Mouse (Mus musculus) forebrain, embryonic 13.5 days (tissue): Measurements from ENCODE around the gene Slc5a11. TPM values are rescaled to one million over a fixed set of nuclear protein-coding genes. Genes with fewer than 3 reads are reported as not detected.

Experiments used
- ATAC-seq: fragments of 200-750 bp; cut with Nextera tagmentation; 2 replicates; pipeline ENCODE4 v1.8.0; 2017
- H3K27ac ChIP-seq: fragments of 300-500 bp; sonication (generic); 2 replicates; pipeline ENCODE4 v1.5.1; 2015; ENCODE audit warnings: inconsistent platforms, mild to moderate bottlenecking, moderate library complexity
- H3K27me3 ChIP-seq: fragments of 300-500 bp; sonication (generic); 2 replicates; pipeline ENCODE4 v1.6.1; 2015; ENCODE audit warnings: mild to moderate bottlenecking, inconsistent platforms
- H3K36me3 ChIP-seq: fragments of 300-500 bp; sonication (generic); 2 replicates; pipeline ENCODE4 v1.6.1; 2015; ENCODE audit warnings: mild to moderate bottlenecking, inconsistent platforms; ENCODE audit not compliant: poor library complexity, severe bottlenecking
- H3K4me1 ChIP-seq: fragments of 300-500 bp; sonication (generic); 2 replicates; pipeline ENCODE4 v1.6.1; 2015; ENCODE audit warnings: inconsistent platforms
- H3K4me2 ChIP-seq: fragments of 300-500 bp; sonication (generic); 2 replicates; pipeline ENCODE4 v1.6.1; 2015; ENCODE audit warnings: inconsistent platforms, mild to moderate bottlenecking, moderate library complexity
- H3K4me3 ChIP-seq: fragments of 300-500 bp; sonication (generic); 2 replicates; pipeline ENCODE4 v1.5.1; 2015; ENCODE audit warnings: mild to moderate bottlenecking, inconsistent platforms
- H3K9ac ChIP-seq: fragments of 300-500 bp; sonication (generic); 2 replicates; pipeline ENCODE4 v1.6.1; 2015; ENCODE audit warnings: mild to moderate bottlenecking, inconsistent platforms
- H3K9me3 ChIP-seq: fragments of 300-500 bp; sonication (generic); replicated peaks from 2 replicates; pipeline ENCODE4 v1.6.1; 2016; ENCODE audit warnings: inconsistent platforms
- WGBS: fragments of 180-500 bp; shearing (Covaris S2); methylation state at CpG from one replicate; pipeline ENCODE4 v1.1.7; 2015; 5-methylcytosine and 5-hydroxymethylcytosine counted together
- polyA plus RNA-seq: library from polyadenylated mRNA; unstranded; fragments of >200 nt; fragmentation: Nextera tagmentation; extraction: Ambion mirVana; gene quantifications from 2 replicates; pipeline ENCODE4 v1.2.1, GENCODE M21; 2015

Gene Slc5a11
- polyA plus RNA-seq, 1 experiment from 2014 or later, result not detected

DNA sequence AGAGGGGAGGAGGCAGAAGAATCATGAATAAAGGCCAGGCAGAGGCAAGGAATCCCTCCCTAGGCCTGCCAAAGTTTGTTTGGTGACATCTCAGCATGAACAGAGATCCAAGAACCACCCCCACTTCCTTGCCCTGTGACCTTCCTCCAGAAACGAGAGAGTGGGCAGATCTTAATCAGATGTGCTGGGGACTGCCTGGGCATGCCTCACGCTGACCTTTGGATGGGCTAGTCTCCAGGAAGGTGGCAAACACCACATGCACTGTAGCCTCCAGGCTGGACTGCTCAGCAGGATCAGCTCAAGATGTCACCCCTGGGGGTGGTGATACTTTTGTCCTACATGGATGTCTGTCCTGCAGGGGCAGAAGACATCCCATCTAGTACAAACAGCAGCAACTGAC, 33.6 kb downstream of the Slc5a11 start:
- WGBS, result 64% methylated on average over 2 of the region's 2 CpGs
- H3K9me3 ChIP-seq, result no peaks in the 10 kb centered on the region
- no peaks in the 10 kb centered on the region for H3K27me3 ChIP-seq
- ATAC-seq, result no peak
- H3K9ac ChIP-seq, result no peak overlapping the region
- H3K27ac ChIP-seq, result no peak overlapping the region
- H3K4me1 ChIP-seq, result 0 out of 2 replicates have a peak, but pooled peaks cover under 1% of the 10 kb centered on the region
- no peak overlapping the region for H3K4me2 ChIP-seq
- no peak overlapping the region for H3K4me3 ChIP-seq
- no peaks in the 10 kb centered on the region for H3K36me3 ChIP-seq

DNA sequence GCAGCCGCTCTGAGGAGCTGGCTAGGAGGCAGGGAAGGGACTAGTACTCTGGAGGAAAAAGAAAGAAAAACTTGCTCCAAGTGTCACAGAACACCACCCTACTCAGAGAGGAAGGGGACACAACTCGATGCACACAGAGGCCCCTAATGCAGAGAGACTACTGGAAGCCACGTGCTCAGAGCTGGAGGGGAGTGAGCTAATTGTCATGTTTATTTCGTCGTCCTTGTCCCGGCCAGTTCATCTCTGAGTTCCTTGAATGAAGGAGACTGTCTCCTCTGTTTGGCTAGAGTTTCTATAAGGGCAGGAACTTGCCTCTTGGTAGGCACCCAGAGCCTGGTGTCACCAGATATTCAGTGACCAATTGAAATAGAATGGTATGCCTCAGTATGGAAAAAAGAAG, 36.8 kb downstream of the Slc5a11 start:
- 54% methylated on average over 6 of the region's 6 CpGs for WGBS
- ATAC-seq, result no peak
- Histone ChIP-seq H3K9ac (no peak overlapping the region), H3K4me2 (no peak overlapping the region), H3K9me3 (no peaks in the 10 kb centered on the region), H3K27me3 (no peaks in the 10 kb centered on the region), H3K4me1 (0 out of 2 replicates have a peak, but pooled peaks cover 3% of the 10 kb centered on the region), H3K4me3 (no peak overlapping the region), H3K27ac (no peak overlapping the region), H3K36me3 (no peaks in the 10 kb centered on the region)

DNA sequence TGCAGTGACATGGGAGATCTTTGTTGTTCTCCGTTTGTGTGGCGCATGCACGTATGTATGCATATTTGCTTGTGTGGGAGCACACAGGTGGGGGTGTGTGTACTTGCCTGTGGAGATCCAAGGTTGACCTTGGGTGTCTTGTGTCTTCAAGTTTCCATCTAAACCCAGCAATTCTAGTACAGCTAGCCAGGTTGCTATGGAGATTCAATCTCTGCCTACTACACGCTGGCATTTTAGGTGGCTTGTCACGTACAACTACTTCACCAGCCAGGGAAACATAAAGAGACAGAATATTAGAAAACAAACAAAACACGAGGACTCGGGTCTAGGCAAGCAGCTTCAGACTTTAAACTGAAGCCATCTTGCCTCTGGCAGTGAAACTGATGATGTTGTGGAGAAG, 38.8 kb downstream of the Slc5a11 start:
- ATAC-seq, result no peak
- H3K27me3 ChIP-seq, result no peaks in the 10 kb centered on the region
- no peak overlapping the region for H3K4me2 ChIP-seq
- no peaks in the 10 kb centered on the region for H3K9me3 ChIP-seq
- no peak overlapping the region for H3K27ac ChIP-seq
- no peaks in the 10 kb centered on the region for H3K36me3 ChIP-seq
- WGBS, result 73% methylated on average over 7 of the region's 7 CpGs
- 0 out of 2 replicates have a peak, but pooled peaks cover 3% of the 10 kb centered on the region for H3K4me1 ChIP-seq
- no peak overlapping the region for H3K4me3 ChIP-seq
- no peak overlapping the region for H3K9ac ChIP-seq

DNA sequence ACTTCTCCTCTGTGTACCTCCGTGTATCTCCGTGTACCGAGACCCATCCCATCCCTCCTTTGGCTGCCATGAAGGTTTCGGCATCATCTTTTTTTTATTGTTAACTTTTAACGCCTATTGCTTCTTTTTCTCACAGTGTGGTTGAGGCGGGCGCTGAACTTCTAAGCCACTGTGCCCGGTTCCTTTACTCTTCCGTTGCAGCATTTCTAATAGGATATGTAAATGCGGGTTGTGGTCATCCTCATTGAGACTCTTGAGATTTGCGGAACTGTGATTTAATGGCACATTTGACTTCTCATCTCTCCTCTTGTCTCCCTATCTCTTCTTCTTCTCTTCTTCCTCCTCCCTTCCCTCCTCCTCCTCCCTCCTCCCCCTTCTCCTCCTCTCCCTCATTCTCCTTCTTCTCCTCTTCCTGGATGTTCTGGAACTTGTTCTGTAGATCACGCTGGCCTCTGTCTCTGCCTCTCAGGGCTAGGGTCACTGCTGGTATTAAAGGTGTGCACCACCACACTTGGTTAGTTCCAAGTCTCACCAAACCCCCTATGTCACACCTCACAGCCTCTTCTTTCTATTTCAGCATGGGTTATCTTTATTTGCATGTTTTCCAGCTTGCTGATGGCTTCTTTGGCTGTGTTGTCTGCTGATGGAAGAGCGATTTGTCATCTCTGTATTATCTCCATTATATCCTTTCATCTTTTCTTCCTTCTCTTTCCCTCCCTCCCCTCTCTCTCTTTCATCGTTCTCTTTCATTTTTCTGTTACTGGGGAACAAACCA, 39.8 kb downstream of the Slc5a11 start:
- H3K27me3 ChIP-seq, result no peaks in the 10 kb centered on the region
- no peaks in the 10 kb centered on the region for H3K36me3 ChIP-seq
- H3K4me3 ChIP-seq, result no peak overlapping the region
- H3K27ac ChIP-seq, result no peak overlapping the region
- H3K9me3 ChIP-seq, result no peaks in the 10 kb centered on the region
- no peak overlapping the region for H3K9ac ChIP-seq
- H3K4me1 ChIP-seq, result 0 out of 2 replicates have a peak, but pooled peaks cover 3% of the 10 kb centered on the region
- H3K4me2 ChIP-seq, result no peak overlapping the region
- no peak for ATAC-seq
- 89% methylated on average over 14 of the region's 14 CpGs for WGBS

DNA sequence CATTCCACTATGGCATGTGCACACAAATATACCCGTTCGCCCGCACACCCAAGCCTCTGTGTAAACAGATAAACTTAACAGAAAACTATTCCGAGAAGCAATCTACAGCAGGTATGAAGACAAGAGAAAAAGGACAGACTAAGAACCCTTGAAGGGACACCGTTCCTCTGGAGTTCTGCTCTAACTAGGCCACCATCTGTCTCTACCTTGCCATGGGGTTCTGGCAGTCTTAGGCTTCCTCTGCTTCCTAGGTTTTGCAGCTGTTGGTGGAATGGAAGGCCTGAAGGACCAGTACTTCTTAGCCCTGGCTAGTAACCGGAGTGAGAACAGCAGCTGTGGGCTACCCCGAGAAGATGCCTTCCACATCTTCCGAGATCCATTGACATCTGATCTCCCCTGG, 43.5 kb downstream of the Slc5a11 start:
- Histone ChIP-seq H3K4me3 (no peak overlapping the region), H3K9ac (no peak overlapping the region), H3K27ac (no peak overlapping the region), H3K4me1 (0 out of 2 replicates have a peak, but pooled peaks cover 3% of the 10 kb centered on the region), H3K36me3 (no peaks in the 10 kb centered on the region), H3K27me3 (no peaks in the 10 kb centered on the region), H3K9me3 (no peaks in the 10 kb centered on the region), H3K4me2 (no peak overlapping the region)
- 95% methylated on average over 8 of the region's 8 CpGs for WGBS
- ATAC-seq, result no peak

DNA sequence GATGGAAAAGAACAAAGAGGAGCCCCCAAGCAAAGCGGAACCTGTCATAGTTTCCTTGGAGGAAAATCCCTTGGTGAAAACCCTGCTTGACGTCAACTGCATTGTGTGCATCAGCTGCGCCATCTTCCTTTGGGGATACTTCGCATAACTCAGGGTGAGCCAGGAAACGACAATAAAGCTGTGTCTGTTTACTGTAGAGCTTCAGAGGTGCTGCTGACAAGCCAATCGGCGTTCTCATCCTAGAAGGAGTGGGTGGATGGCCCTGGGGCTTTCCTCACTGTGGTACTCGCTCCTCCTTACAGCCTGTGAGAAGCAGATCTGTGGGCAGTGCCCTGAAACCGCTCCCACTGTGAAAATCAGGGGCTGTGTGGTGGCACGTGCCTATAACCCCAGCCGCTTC, 58.5 kb downstream of the Slc5a11 start:
- Histone ChIP-seq H3K4me3 (no peak overlapping the region), H3K36me3 (peaks cover 19% of the 10 kb centered on the region), H3K4me1 (no peaks in the 10 kb centered on the region), H3K27me3 (no peaks in the 10 kb centered on the region), H3K27ac (no peak overlapping the region), H3K9me3 (no peaks in the 10 kb centered on the region), H3K4me2 (no peak overlapping the region), H3K9ac (no peak overlapping the region)
- ATAC-seq, result no peak
- 77% methylated on average over 11 of the region's 11 CpGs for WGBS

DNA sequence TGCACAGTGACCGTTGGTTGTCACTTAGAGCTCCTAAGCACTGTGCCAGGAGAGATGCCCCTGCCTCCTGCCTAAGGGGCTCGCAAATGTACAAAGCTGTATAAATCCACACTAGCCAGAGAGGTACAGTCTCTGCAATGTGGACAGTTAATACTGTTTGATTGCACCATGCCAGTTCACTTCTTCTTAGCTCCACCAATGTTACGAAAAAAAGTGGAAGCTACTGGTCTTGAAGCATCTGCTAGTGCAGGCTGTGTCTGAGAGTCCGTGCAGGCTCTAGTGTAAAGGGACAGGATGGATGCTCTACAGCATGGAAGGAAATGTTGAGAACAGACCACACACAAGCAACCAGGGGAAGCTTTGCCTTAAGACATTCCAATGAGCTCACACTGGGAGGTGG, 62.0 kb downstream of the Slc5a11 start:
- Histone ChIP-seq H3K27me3 (no peaks in the 10 kb centered on the region), H3K9me3 (no peaks in the 10 kb centered on the region), H3K4me1 (no peaks in the 10 kb centered on the region), H3K4me3 (no peak overlapping the region), H3K9ac (no peak overlapping the region), H3K4me2 (no peak overlapping the region), H3K36me3 (peaks cover 44% of the 10 kb centered on the region), H3K27ac (no peak overlapping the region)
- no peak for ATAC-seq
- 94% methylated on average over 4 of the region's 4 CpGs for WGBS

DNA sequence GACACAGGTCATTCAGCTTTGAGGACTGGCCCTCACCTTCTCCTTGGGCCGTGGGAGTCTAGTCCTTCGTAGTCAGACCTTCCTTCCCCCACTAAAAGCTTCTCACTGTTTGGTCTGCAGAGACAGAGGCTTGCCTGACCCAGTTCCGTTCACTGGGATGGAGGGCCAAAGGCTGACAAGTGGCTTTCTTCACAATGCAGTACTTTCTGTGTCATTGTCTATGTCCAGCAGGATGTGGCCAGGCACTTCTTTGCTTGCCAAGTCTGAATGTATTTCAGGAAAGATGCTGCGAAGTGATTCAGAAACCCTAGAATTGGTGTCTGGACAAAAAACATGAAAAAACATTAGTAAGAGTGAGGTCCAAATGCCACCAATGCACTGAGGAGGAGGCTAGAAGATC, 65.2 kb downstream of the Slc5a11 start:
- no peak overlapping the region for H3K27ac ChIP-seq
- H3K27me3 ChIP-seq, result no peaks in the 10 kb centered on the region
- no peak overlapping the region for H3K4me3 ChIP-seq
- no peak overlapping the region for H3K4me2 ChIP-seq
- no peak overlapping the region for H3K9ac ChIP-seq
- ATAC-seq, result no peak
- no peaks in the 10 kb centered on the region for H3K9me3 ChIP-seq
- WGBS, result 92% methylated on average over 4 of the region's 4 CpGs
- peaks cover 46% of the 10 kb centered on the region for H3K36me3 ChIP-seq
- H3K4me1 ChIP-seq, result no peaks in the 10 kb centered on the region

DNA sequence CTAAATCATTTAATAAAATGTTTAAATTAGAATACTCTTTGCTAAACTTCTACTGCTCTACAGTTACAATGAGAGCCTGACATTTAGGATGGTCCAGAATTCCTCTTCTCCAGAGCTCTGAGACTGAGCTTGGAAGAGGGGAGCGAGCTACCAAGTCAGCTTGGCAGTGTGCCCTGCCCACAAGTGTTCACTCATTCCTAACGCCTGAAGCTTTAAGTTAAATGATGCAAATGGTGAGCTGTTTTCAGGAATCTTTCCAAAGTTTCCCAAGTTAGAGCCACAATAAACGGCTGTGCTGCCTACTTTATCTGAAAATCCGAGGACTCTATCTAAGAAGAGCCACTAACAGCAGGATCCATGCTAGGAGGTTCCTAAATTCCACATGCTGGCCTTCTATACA, 69.2 kb downstream of the Slc5a11 start:
- Histone ChIP-seq H3K36me3 (peaks cover 54% of the 10 kb centered on the region), H3K27me3 (no peaks in the 10 kb centered on the region), H3K27ac (no peak overlapping the region), H3K9me3 (no peaks in the 10 kb centered on the region), H3K4me2 (no peak overlapping the region), H3K9ac (no peak overlapping the region), H3K4me3 (no peak overlapping the region), H3K4me1 (no peaks in the 10 kb centered on the region)
- ATAC-seq, result no peak
- WGBS, result 79% methylated on average over 4 of the region's 4 CpGs

DNA sequence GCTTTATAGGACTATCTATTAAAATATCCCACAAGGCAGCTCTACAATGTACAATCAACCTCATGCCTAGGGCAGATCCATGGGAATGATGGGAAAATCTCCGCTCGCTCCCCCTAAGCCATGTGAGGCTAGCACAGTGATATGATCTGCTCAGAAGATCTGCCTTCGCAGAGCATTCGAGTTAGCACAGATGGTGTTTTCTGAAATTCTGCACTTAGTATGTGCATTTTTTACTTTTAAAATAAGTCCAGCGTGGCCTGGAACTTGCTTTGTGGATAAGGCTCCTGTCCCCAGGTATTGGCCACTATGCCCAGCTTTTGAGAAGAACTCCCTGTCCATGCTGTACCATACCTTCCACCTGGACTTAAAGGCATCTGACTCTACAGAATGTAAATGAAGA, 71.3 kb downstream of the Slc5a11 start:
- Histone ChIP-seq H3K36me3 (peaks cover 56% of the 10 kb centered on the region), H3K4me1 (no peaks in the 10 kb centered on the region), H3K27me3 (no peaks in the 10 kb centered on the region), H3K9me3 (no peaks in the 10 kb centered on the region), H3K27ac (no peak overlapping the region), H3K4me2 (no peak overlapping the region), H3K4me3 (no peak overlapping the region), H3K9ac (no peak overlapping the region)
- WGBS, result 97% methylated on average over 5 of the region's 5 CpGs
- no peak for ATAC-seq

DNA sequence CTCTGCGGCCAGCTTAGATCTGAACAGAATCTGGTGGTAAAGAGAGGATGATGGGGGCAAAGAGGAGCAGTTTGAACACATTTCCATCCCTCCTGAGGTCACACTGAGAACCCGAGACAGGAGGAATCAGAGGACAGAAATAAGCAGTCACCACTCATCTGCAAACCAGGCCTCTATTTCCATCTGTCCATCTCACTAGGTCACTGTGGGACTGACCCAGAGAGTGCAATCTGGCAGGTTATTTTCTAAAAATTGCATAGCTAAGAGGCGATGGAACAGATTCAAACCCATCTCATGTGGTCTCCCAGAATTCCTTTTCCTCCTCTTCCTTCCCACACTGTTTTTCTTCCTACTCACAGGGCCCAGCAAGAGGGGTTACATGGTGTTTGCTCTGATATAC, 73.3 kb downstream of the Slc5a11 start:
- Histone ChIP-seq H3K27me3 (no peaks in the 10 kb centered on the region), H3K4me3 (no peak overlapping the region), H3K9me3 (no peaks in the 10 kb centered on the region), H3K27ac (no peak overlapping the region), H3K36me3 (peaks cover 76% of the 10 kb centered on the region), H3K4me2 (no peak overlapping the region), H3K4me1 (no peaks in the 10 kb centered on the region), H3K9ac (no peak overlapping the region)
- WGBS, result 79% methylated on average over 3 of the region's 3 CpGs
- ATAC-seq, result no peak

DNA sequence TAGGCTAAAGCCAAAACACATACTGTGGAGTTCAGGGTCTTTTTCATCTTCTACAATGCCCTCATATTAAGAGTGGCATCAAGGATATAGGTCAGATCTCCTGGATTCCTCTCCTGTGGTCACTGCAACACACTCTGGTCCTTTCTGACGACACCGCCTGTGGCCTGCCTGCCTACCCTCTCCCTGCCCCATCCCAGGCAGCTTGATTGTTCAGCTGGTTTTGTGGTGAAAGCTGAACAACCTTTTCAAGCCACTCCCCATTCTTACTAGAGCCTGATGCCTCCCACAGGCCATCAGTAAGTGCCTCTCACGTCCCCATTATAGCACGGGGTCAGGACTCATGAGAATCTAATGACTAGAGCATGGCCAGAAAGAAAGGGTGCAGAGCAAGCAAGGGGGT, 74.6 kb downstream of the Slc5a11 start:
- no peaks in the 10 kb centered on the region for H3K27me3 ChIP-seq
- no peak overlapping the region for H3K4me2 ChIP-seq
- peaks cover 88% of the 10 kb centered on the region for H3K36me3 ChIP-seq
- no peak overlapping the region for H3K9ac ChIP-seq
- ATAC-seq, result no peak
- H3K27ac ChIP-seq, result no peak overlapping the region
- WGBS, result 85% methylated on average over 4 of the region's 4 CpGs
- H3K4me1 ChIP-seq, result no peaks in the 10 kb centered on the region
- H3K9me3 ChIP-seq, result no peaks in the 10 kb centered on the region
- no peak overlapping the region for H3K4me3 ChIP-seq

DNA sequence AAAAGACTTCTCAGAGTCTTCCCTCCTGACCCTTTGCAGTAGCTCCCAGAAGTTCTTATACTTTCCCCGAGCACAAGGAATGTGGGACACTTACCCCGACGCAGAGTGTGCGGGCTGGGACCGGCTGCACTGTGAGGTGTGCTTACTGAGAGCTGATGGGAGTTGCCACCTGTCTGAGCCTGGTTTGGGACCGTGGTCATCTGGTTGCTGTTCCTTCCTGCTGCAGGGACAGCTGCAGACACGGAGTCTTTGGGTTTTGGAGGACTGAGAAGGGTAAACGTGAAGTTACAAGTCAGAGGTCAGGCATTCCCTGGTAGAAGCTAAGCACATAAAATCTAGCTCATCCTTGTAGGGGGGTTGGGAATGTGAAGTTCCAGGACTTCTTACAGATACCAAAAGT, 77.4 kb downstream of the Slc5a11 start:
- H3K4me1 ChIP-seq, result no peaks in the 10 kb centered on the region
- ATAC-seq, result no peak
- no peak overlapping the region for H3K4me3 ChIP-seq
- no peak overlapping the region for H3K9ac ChIP-seq
- no peak overlapping the region for H3K27ac ChIP-seq
- H3K27me3 ChIP-seq, result no peaks in the 10 kb centered on the region
- no peaks in the 10 kb centered on the region for H3K9me3 ChIP-seq
- no peak overlapping the region for H3K4me2 ChIP-seq
- WGBS, result 95% methylated on average over 8 of the region's 8 CpGs
- peaks cover 92% of the 10 kb centered on the region for H3K36me3 ChIP-seq
